Mouse (Mus musculus): ENCODE data around the gene Slc2a3.
"Not testable (repeated sequence)": the region's sequence is repeated elsewhere in the genome, so short reads cannot be mapped to it uniquely, and the experiment has no call there.

The Slc2a3 gene

GRCm38 (mm10) chr6:122764446-122765297 is 36.8 kb downstream of the Slc2a3 start:
- peak; percentile 80 for DNase-seq (ENCODE audit: low read depth, low spot score)

GRCm38 (mm10) chr6:122763844-122764445 is 37.5 kb downstream of the Slc2a3 start:
- DNase-seq (ENCODE audit: low read depth, low spot score): no peak

- DNase-seq (ENCODE audit: low read depth, low spot score): no peak
These were observed 38.3 kb downstream of the Slc2a3 start for GRCm38 (mm10) chr6:122762952-122763700.

GRCm38 (mm10) chr6:122762480-122762879 is 39.0 kb downstream of the Slc2a3 start:
- no peak for DNase-seq (ENCODE audit: low read depth, low spot score)

- DNase-seq (ENCODE audit: low read depth, low spot score): no peak
These were observed 39.5 kb downstream of the Slc2a3 start for GRCm38 (mm10) chr6:122761901-122762300.

GRCm38 (mm10) chr6:122761011-122761599 is 40.3 kb downstream of the Slc2a3 start:
- DNase-seq (ENCODE audit: low read depth, low spot score): peak; percentile 93

- no peak for DNase-seq (ENCODE audit: low read depth, low spot score)
These were observed 42.7 kb downstream of the Slc2a3 start for GRCm38 (mm10) chr6:122758732-122759131.

- no peak for DNase-seq (ENCODE audit: low read depth, low spot score)
These were observed 45.5 kb downstream of the Slc2a3 start for GRCm38 (mm10) chr6:122755913-122756312.

GRCm38 (mm10) chr6:122750579-122750978 is 50.9 kb downstream of the Slc2a3 start:
- DNase-seq (ENCODE audit: low read depth, low spot score): no peak

- DNase-seq (ENCODE audit: low read depth, low spot score): no peak
These were observed 56.8 kb downstream of the Slc2a3 start for GRCm38 (mm10) chr6:122744505-122745249.

GRCm38 (mm10) chr6:122743353-122743752 is 58.1 kb downstream of the Slc2a3 start:
- no peak for DNase-seq (ENCODE audit: low read depth, low spot score)

- peak; percentile 67 for DNase-seq (ENCODE audit: low read depth, low spot score)
These were observed 59.1 kb downstream of the Slc2a3 start for GRCm38 (mm10) chr6:122742228-122742899.

GRCm38 (mm10) chr6:122741460-122742227 is 59.8 kb downstream of the Slc2a3 start:
- no peak for DNase-seq (ENCODE audit: low read depth, low spot score)

- DNase-seq (ENCODE audit: low read depth, low spot score): no peak
These were observed 61.5 kb downstream of the Slc2a3 start for GRCm38 (mm10) chr6:122739952-122740351.

GRCm38 (mm10) chr6:122719942-122720341 is 81.5 kb downstream of the Slc2a3 start:
- DNase-seq (ENCODE audit: low read depth, low spot score): no peak

GRCm38 (mm10) chr6:122718224-122718623 is 83.2 kb downstream of the Slc2a3 start:
- not testable (repeated sequence) for DNase-seq (ENCODE audit: low read depth, low spot score)

- DNase-seq (ENCODE audit: low read depth, low spot score): no peak
These were observed 85.6 kb downstream of the Slc2a3 start for GRCm38 (mm10) chr6:122715886-122716285.

GRCm38 (mm10) chr6:122714707-122715365 is 86.6 kb downstream of the Slc2a3 start:
- DNase-seq (ENCODE audit: low read depth, low spot score): no peak

GRCm38 (mm10) chr6:122713116-122713515 is 88.3 kb downstream of the Slc2a3 start:
- DNase-seq (ENCODE audit: low read depth, low spot score): not testable (repeated sequence)

Measured in brain, embryonic 18.5 days (tissue).